Mouse (Mus musculus): ENCODE results near the gene Sowahb.
"Not testable (repeated sequence)": the region's sequence is repeated elsewhere in the genome, so short reads cannot be mapped to it uniquely, and the experiment has no call there.

Gene Sowahb

DNA sequence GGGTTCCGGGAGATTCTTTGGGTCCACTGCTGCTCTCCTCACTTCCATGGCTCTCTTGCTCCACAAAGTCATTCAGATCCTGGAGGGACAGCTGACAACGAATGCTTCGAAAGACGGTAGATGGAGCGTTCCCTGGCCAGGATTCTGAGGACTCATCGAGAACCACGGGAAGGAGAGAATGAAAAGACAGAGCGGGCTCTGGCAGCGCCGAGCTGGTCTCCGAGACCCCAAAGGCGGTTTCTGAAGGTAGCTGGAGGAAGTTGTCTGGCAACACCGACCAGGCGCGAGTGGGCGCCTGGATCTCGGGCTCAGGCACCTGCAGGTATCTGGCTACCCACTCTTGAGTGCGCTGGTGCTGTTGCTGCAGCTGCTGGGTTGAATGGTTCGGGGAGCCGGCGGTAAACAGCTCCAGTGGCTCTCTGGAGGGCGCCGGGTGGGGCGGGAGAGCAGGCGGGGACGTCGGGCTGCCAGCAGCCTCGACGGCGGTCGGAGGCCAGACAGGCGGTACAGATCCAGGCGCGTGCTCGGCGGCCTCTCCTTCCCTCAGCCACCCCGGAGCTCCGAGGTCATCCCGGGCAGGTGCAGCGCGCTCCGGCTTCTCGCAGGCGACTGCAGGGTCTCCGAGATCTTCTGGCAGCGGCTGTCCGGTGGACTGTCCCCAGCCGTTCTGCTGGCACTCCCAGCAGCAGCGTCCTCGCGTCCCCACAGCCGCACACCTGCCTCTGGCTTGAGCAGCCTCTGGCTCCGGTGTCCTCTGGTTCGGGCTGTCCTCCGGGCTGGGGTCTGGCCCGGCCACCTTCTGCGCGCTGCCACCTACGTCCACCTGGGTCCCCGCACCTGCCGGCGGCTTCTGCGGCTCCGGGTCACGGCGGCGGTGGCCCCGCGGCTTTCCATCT, 886 bp downstream of the Sowahb start:
- in situ Hi-C loops (cut with MseI, MboI), result no loop called here

GRCm38 (mm10) chr5:93042831-93043687, 1.8 kb downstream of the Sowahb start:
- in situ Hi-C loops (cut with MseI, MboI), result no loop called here

DNA sequence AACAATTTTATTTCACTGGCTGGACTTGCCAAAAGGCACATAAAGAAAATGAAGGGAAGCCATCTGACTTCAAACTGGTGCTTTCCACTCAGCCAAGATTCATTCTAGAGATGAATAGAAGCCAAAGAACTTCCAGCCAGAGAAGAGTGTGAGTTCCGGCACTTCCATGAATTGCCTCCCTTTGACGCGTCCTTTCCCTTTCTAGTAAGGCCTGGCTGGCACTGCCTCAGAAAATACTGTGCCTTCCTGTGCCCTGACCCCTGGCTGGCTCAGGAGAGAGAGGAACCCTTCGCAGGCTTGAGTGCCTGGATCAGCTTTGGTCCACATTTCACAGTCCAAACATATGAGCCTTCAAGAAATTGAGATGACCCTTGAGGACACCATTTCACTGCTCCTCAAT, 2.8 kb downstream of the Sowahb start:
- in situ Hi-C loops (cut with MseI, MboI), result no loop called here

- in situ Hi-C loops (cut with MseI, MboI), result no loop called here
Measured at GRCm38 (mm10) chr5:93041276-93041675, 3.5 kb downstream of the Sowahb start.

DNA sequence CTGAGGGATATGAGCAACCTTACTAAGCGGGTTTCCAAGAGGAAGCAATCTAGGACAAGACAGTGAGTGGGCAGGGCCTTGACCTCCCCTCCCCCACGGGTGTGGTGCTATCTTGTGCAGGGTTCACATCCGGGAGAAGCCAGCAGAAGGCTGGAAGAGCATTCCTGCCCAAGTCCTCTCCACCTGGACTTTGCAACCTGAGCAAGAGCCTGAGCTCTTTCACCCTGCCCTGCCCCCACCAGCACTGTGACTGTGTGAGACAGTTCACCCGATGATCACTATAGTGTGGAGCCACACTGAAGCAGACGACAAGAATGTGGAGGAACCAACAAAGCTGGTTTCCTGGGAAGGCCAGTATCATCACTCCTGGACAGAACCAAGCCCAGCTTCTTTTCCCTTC, 4.7 kb downstream of the Sowahb start:
- in situ Hi-C loops (cut with MseI, MboI), result no loop called here

- in situ Hi-C loops (cut with MseI, MboI), result no loop called here
Measured at GRCm38 (mm10) chr5:93036254-93036653, 8.6 kb downstream of the Sowahb start.

GRCm38 (mm10) chr5:93035285-93035684, 9.5 kb downstream of the Sowahb start:
- in situ Hi-C loops (cut with MseI, MboI), result no loop called here

GRCm38 (mm10) chr5:93033087-93033870, 11.5 kb downstream of the Sowahb start:
- in situ Hi-C loops (cut with MseI, MboI), result no loop called here

DNA sequence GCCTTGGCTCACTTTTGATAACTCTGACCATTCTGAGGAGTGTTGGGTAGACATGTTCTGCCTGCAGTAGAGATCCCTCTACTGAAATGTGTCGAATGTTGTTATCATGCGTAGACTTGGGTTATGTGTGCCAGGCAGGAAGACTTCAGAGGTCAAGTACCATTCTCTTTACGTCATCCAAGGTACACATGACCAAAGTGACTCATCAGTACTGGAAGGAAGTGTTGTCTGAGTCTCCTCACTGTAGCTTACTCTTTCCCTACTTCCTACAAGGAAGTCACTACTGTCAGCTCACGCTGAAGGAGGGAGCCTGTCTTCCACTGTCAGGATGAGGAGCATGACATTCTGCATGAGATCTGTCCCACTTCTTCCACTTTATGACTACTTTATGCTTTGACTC, 12.2 kb downstream of the Sowahb start:
- in situ Hi-C loops (cut with MseI, MboI), result no loop called here

- in situ Hi-C loops (cut with MseI, MboI), result no loop called here
Measured at GRCm38 (mm10) chr5:93030869-93031268, 14.0 kb downstream of the Sowahb start.

GRCm38 (mm10) chr5:93030411-93030810, 14.4 kb downstream of the Sowahb start:
- in situ Hi-C loops (cut with MseI, MboI), result no loop called here

DNA sequence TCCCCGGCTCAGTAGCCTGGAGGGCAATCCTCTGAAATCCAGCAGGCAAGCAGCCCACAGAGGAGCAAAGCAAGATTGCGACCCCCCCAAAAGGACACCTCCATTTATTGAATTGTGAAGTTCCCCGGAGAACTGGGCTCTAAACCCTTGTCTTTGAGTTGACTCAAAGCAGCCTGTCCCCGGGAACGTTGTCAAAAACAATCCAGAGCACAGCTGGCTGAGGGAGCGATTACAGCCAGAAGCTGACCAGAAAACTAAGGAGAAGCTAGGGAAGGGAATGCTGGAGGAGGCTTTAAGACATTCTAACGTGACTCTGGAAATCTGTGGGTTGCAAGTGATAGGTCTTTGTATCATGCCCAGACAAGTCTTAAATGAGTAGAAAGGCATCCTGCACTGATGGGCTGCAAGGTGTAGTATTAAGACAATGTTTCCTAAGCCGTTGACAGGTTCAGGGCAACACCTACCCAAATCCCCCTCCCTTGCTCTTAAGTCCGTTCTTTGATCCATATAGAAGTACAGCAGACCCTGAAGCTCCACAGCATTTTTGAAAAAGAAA, 17.6 kb downstream of the Sowahb start:
- in situ Hi-C loops (cut with MseI, MboI), result no loop called here

DNA sequence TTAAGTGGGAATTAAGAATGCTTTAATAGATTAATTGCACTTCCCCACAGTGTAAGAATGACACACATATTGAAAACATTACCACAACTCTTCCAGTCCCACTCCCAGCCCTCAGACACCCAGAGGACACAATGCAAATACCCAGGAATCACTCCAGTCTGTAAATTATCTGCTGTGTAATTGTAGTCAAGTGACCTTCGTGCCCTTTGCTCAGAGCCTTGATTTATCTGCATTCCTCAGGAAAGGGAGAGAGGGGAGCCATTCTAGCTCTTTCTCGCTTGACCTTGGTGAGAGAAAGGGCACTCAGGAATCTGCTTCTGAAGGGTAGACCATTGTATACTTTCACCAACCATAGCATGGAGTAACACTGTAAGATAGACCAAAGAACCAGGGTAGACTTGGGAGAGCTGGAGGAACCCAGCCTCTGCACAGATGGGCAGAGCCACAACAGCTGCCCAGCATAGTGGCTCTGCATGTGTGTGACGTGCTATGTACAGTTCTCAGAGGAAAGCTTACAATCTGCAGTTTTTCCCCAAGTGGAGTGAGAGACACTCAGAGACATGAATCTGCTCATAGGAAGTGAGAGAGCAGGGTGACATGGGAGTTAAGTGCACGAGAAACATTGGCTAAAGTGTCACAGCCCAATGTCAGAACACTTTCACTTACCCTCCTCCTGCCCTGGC, 18.2 kb downstream of the Sowahb start:
- in situ Hi-C loops (cut with MseI, MboI), result no loop called here

- in situ Hi-C loops (cut with MseI, MboI), result no loop called here
Measured at GRCm38 (mm10) chr5:93024754-93025280, 20.0 kb downstream of the Sowahb start.

DNA sequence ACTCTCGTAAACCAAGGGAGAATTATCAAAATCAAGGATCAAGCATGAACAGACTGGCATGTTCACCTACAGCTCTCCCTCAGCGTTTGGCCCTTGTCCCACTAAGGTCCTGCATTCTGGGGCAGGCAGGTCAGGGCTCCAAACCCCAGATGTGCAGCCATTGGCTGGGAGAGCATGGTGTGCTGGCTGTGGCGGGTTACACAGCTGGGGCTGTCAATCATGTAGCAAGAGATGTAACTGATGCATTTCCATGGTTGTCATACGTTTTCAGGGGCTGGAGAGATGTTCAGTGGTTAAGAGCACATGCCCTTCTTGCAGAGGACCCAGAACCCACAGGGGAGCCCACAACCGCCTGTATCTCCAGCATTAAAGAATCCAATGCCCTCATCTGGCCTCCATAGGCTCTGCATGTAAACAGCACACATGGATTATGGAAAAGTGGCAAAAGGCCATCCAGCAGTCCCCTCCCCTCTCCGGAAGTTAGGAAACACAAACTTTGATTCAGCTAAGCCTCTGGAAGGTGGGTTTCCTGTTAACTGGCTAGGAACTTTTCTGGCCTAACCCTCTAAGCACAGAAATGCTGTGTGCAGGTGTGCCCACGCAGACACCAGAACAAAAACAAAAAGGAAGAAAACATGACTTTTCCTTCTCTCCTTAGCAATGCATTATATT, 22.6 kb downstream of the Sowahb start:
- in situ Hi-C loops (cut with MseI, MboI), result no loop called here

- in situ Hi-C loops (cut with MseI, MboI), result no loop called here
Measured at GRCm38 (mm10) chr5:93020024-93020666, 24.7 kb downstream of the Sowahb start.

DNA sequence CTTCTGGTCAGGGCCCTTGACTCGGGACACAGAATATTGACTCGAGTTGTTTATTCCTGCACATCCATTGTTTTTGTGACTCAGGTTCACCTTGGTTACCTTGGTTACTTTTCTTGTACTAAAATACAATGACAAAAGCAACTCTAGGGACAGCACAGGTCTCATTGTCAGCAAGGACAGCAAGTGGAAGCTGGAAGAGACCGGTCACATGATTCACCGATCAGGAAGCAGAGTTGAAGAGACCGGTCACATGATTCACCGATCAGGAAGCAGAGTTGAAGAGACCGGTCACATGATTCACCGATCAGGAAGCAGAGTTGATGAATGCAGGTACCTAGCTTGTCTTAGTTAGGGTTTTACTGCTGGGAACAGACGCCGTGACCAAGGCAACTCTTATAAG, 25.6 kb downstream of the Sowahb start:
- in situ Hi-C loops (cut with MseI, MboI), result not testable (repeated sequence)

DNA sequence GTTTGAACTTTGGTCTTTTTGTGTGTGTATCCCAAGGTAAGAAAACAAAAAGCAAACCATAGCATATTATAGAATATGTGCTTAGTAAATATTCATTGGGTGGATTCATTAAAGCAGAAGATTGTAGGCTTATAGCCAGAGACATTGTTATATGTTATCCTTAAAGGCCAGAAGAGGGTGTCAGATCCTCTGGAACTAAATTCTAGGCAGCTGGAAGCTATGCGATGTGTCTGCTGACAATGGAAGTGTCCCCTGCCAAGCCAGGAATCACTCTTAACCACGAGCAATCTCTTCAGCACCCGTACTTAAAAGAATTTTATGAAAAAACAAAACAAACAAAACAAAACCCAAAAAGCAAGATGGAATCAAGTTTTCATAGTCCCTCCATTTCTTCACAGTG, 27.1 kb downstream of the Sowahb start:
- in situ Hi-C loops (cut with MseI, MboI), result no loop called here

DNA sequence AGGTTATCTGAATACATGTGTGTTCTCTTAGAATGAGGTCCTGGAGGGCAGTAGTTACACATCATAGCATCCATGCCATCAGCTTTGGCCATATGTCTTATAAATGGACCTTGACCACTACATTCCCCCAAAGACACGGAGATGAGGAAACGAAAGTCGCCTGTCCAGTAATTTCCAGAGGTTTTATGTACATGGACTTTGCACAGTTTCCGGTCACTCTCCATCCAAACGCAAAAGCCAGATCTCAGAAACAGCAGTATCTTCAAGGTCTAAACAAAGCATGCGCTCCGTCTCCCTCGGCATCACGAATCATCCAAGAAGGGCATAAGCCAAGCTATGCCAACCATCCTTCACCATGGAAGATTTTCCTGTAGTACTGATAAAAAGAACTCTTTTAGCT, 36.6 kb downstream of the Sowahb start:
- in situ Hi-C loops (cut with MseI, MboI), result no loop called here
